Mouse (Mus musculus): Measurements from ENCODE around the gene Fam102a.

Gene Fam102a

GRCm38 (mm10) chr2:32608778-32609435, 73.8 kb downstream of the Fam102a start:
- WGBS: 62% methylated on average over 18 of the region's 18 CpGs

- WGBS: 8% methylated on average over 23 of the region's 23 CpGs
These were observed 75.6 kb downstream of the Fam102a start for GRCm38 (mm10) chr2:32610610-32611229.

- WGBS: 80% methylated on average over 26 of the region's 26 CpGs
These were observed 77.1 kb downstream of the Fam102a start for GRCm38 (mm10) chr2:32612274-32612673.

- WGBS: 100% methylated on average over 1 of the region's 1 CpGs
These were observed 82.0 kb downstream of the Fam102a start for GRCm38 (mm10) chr2:32617109-32617508.

- WGBS: 96% methylated on average over 4 of the region's 4 CpGs
These were observed 82.5 kb downstream of the Fam102a start for GRCm38 (mm10) chr2:32617601-32618000.

- 78% methylated on average over 9 of the region's 9 CpGs for WGBS
These were observed 82.9 kb downstream of the Fam102a start for GRCm38 (mm10) chr2:32618051-32618450.

Data from cerebral cortex, adult 2 months (tissue).